Mouse (Mus musculus): ENCODE data around the gene Tmem63b. TPM values are rescaled to one million over a fixed set of nuclear protein-coding genes. Genes with fewer than 3 reads are reported as not detected.
"Not testable (repeated sequence)": the region's sequence is repeated elsewhere in the genome, so short reads cannot be mapped to it uniquely, and the experiment has no call there.

The Tmem63b gene
- polyA plus RNA-seq, 1 experiment from 2014 or later, result 38.0 TPM

GRCm38 (mm10) chr17:45634033-45634432, 52.7 kb downstream of the Tmem63b start:
- Histone ChIP-seq H3K4me3 (no peak overlapping the region), H3K4me1 (peaks cover 10% of the 10 kb centered on the region), H3K27me3 (no peaks in the 10 kb centered on the region), H3K36me3 (no peaks in the 10 kb centered on the region), H3K27ac (no peak overlapping the region), H3K4me2 (no peak overlapping the region), H3K9me3 (no peaks in the 10 kb centered on the region), H3K9ac (no peak overlapping the region)
- ATAC-seq (ENCODE audit: insufficient number of reproducible peaks, insufficient read depth, low FRiP score, low TSS enrichment, low read depth), result no peak
- WGBS, result 77% methylated on average over 5 of the region's 5 CpGs

GRCm38 (mm10) chr17:45631940-45632339, 54.8 kb downstream of the Tmem63b start:
- H3K9me3 ChIP-seq, result no peaks in the 10 kb centered on the region
- no peaks in the 10 kb centered on the region for H3K27me3 ChIP-seq
- H3K4me1 ChIP-seq, result peaks cover 10% of the 10 kb centered on the region
- H3K9ac ChIP-seq, result no peak overlapping the region
- no peaks in the 10 kb centered on the region for H3K36me3 ChIP-seq
- no peak overlapping the region for H3K4me3 ChIP-seq
- no peak for ATAC-seq (ENCODE audit: insufficient number of reproducible peaks, insufficient read depth, low FRiP score, low TSS enrichment, low read depth)
- no peak overlapping the region for H3K27ac ChIP-seq
- H3K4me2 ChIP-seq, result no peak overlapping the region
- WGBS, result 64% methylated on average over 6 of the region's 6 CpGs

- peaks cover 14% of the 10 kb centered on the region for H3K4me1 ChIP-seq
- no peak overlapping the region for H3K9ac ChIP-seq
- no peak overlapping the region for H3K27ac ChIP-seq
- 57% methylated on average over 3 of the region's 3 CpGs for WGBS
- H3K36me3 ChIP-seq, result no peaks in the 10 kb centered on the region
- H3K27me3 ChIP-seq, result no peaks in the 10 kb centered on the region
- no peak overlapping the region for H3K4me3 ChIP-seq
- ATAC-seq (ENCODE audit: insufficient number of reproducible peaks, insufficient read depth, low FRiP score, low TSS enrichment, low read depth), result no peak
- H3K9me3 ChIP-seq, result no peaks in the 10 kb centered on the region
- H3K4me2 ChIP-seq, result peak overlapping the region; percentile 87; the same call in 1 of the 2 replicates
These were observed 55.7 kb downstream of the Tmem63b start for GRCm38 (mm10) chr17:45630992-45631391.

- peak overlapping the region; percentile 70 for H3K9ac ChIP-seq
- peaks cover 14% of the 10 kb centered on the region for H3K4me1 ChIP-seq
- no peaks in the 10 kb centered on the region for H3K36me3 ChIP-seq
- WGBS, result 2% methylated on average over 34 of the region's 34 CpGs
- H3K4me2 ChIP-seq, result peak overlapping the region; percentile 87
- H3K9me3 ChIP-seq, result no peaks in the 10 kb centered on the region
- no peaks in the 10 kb centered on the region for H3K27me3 ChIP-seq
- H3K4me3 ChIP-seq, result peak overlapping the region; percentile 48
- peak; percentile 53; the same call in 1 of the 2 replicates for ATAC-seq (ENCODE audit: insufficient number of reproducible peaks, insufficient read depth, low FRiP score, low TSS enrichment, low read depth)
- peak overlapping the region; percentile 16; the same call in 1 of the 2 replicates for H3K27ac ChIP-seq
These were observed 56.6 kb downstream of the Tmem63b start for GRCm38 (mm10) chr17:45629861-45630694.

GRCm38 (mm10) chr17:45628885-45629855, 57.5 kb downstream of the Tmem63b start:
- H3K4me2 ChIP-seq, result peak overlapping the region; percentile 87
- WGBS, result 67% methylated on average over 13 of the region's 13 CpGs
- no peaks in the 10 kb centered on the region for H3K9me3 ChIP-seq
- H3K36me3 ChIP-seq, result no peaks in the 10 kb centered on the region
- H3K27me3 ChIP-seq, result no peaks in the 10 kb centered on the region
- H3K27ac ChIP-seq, result 0 out of 2 replicates have a peak overlapping the region, but pooled peaks have one; percentile 16
- peak overlapping the region; percentile 70; the same call in 1 of the 2 replicates for H3K9ac ChIP-seq
- peaks cover 14% of the 10 kb centered on the region for H3K4me1 ChIP-seq
- peak overlapping the region; percentile 48 for H3K4me3 ChIP-seq
- ATAC-seq (ENCODE audit: insufficient number of reproducible peaks, insufficient read depth, low FRiP score, low TSS enrichment, low read depth), result no peak

- ATAC-seq (ENCODE audit: insufficient number of reproducible peaks, insufficient read depth, low FRiP score, low TSS enrichment, low read depth), result no peak
These were observed 58.5 kb downstream of the Tmem63b start for GRCm38 (mm10) chr17:45628160-45628559.

GRCm38 (mm10) chr17:45626577-45627134, 60.0 kb downstream of the Tmem63b start:
- Histone ChIP-seq H3K27ac (no peak overlapping the region), H3K9ac (peak overlapping the region; percentile 38; the same call in 1 of the 2 replicates), H3K27me3 (no peaks in the 10 kb centered on the region), H3K4me3 (peak overlapping the region; percentile 17; the same call in 1 of the 2 replicates), H3K9me3 (no peaks in the 10 kb centered on the region), H3K4me2 (peak overlapping the region; percentile 51), H3K4me1 (peaks cover 14% of the 10 kb centered on the region), H3K36me3 (no peaks in the 10 kb centered on the region)
- WGBS, result 20% methylated on average over 15 of the region's 15 CpGs
- ATAC-seq (ENCODE audit: insufficient number of reproducible peaks, insufficient read depth, low FRiP score, low TSS enrichment, low read depth), result no peak

More at GRCm38 (mm10) chr17:45628160-45628559, 58.5 kb downstream of the Tmem63b start:
- no peak overlapping the region for H3K27ac ChIP-seq
- WGBS, result 27% methylated on average over 3 of the region's 3 CpGs
- no peak overlapping the region for H3K4me2 ChIP-seq
- no peak overlapping the region for H3K4me3 ChIP-seq
- H3K9ac ChIP-seq, result no peak overlapping the region
- no peaks in the 10 kb centered on the region for H3K36me3 ChIP-seq
- no peaks in the 10 kb centered on the region for H3K9me3 ChIP-seq
- H3K4me1 ChIP-seq, result peaks cover 14% of the 10 kb centered on the region
- H3K27me3 ChIP-seq, result no peaks in the 10 kb centered on the region

- 89% methylated on average over 8 of the region's 8 CpGs for WGBS
- not testable (repeated sequence) for H3K4me2 ChIP-seq; H3K4me3 ChIP-seq; H3K9ac ChIP-seq; H3K27me3 ChIP-seq; ATAC-seq (ENCODE audit: insufficient number of reproducible peaks, insufficient read depth, low FRiP score, low TSS enrichment, low read depth); H3K27ac ChIP-seq; H3K9me3 ChIP-seq; H3K36me3 ChIP-seq
- peaks cover 15% of the 10 kb centered on the region for H3K4me1 ChIP-seq
These were observed 63.3 kb downstream of the Tmem63b start for GRCm38 (mm10) chr17:45623425-45623824.

- Histone ChIP-seq H3K27me3 (no peaks in the 10 kb centered on the region), H3K4me1 (peaks cover 16% of the 10 kb centered on the region), H3K9ac (peak overlapping the region; percentile 58; the same call in 1 of the 2 replicates), H3K4me2 (peak overlapping the region; percentile 47), H3K9me3 (no peaks in the 10 kb centered on the region), H3K36me3 (no peaks in the 10 kb centered on the region), H3K4me3 (peak overlapping the region; percentile 17; the same call in 1 of the 2 replicates), H3K27ac (peak overlapping the region; percentile 57; the same call in 1 of the 2 replicates)
- no peak for ATAC-seq (ENCODE audit: insufficient number of reproducible peaks, insufficient read depth, low FRiP score, low TSS enrichment, low read depth)
- 22% methylated on average over 20 of the region's 20 CpGs for WGBS
These were observed 67.1 kb downstream of the Tmem63b start for GRCm38 (mm10) chr17:45619386-45620256.

GRCm38 (mm10) chr17:45618941-45619385, 67.7 kb downstream of the Tmem63b start:
- WGBS, result 19% methylated on average over 8 of the region's 8 CpGs
- H3K9ac ChIP-seq, result peak overlapping the region; percentile 58; the same call in 1 of the 2 replicates

More at GRCm38 (mm10) chr17:45618941-45619385, 67.7 kb downstream of the Tmem63b start:
- Histone ChIP-seq H3K27ac (peak overlapping the region; percentile 57; the same call in 1 of the 2 replicates), H3K4me1 (peaks cover 16% of the 10 kb centered on the region), H3K27me3 (no peaks in the 10 kb centered on the region), H3K4me2 (peak overlapping the region; percentile 47), H3K4me3 (peak overlapping the region; percentile 17; the same call in 1 of the 2 replicates), H3K9me3 (no peaks in the 10 kb centered on the region), H3K36me3 (no peaks in the 10 kb centered on the region)
- ATAC-seq (ENCODE audit: insufficient number of reproducible peaks, insufficient read depth, low FRiP score, low TSS enrichment, low read depth), result no peak
